Mouse (Mus musculus) CH12.LX (cell line): ENCODE measurements at regions not wholly inside any gene's neighbourhood (a gene's known extent, or its start where the extent isn't known, plus 50 kb on each side); places are given as distances from the start of the nearest gene placed in this dataset.
A peak's percentile ranks its signal among the peaks of the same experiment; 100 is the strongest.

Source experiments
- CTCF ChIP-seq, 2 experiments: IDR thresholded peaks in 1 of 2; conservative IDR thresholded peaks in 1 of 2; 2 replicates each; pipeline ENCODE4 v1.5.1; 2011 to 2012; ENCODE audit warnings: low read depth in 2 of 2, low read length in 2 of 2, improper control_type of control experiment in 1 of 2, inconsistent platforms in 1 of 2, mild to moderate bottlenecking in 1 of 2, moderate library complexity in 1 of 2
- E2F4 ChIP-seq: IDR thresholded peaks from 2 replicates; pipeline ENCODE4 v1.6.1; 2011; ENCODE audit warnings: low read depth, low read length, improper control_type of control experiment; ENCODE audit not compliant: insufficient replicate concordance
- EP300 ChIP-seq: IDR thresholded peaks from 2 replicates; pipeline ENCODE4 v1.6.1; 2011; ENCODE audit warnings: low read length, improper control_type of control experiment
- HCFC1 ChIP-seq: IDR thresholded peaks from 2 replicates; pipeline ENCODE4 v1.6.1; 2012; ENCODE audit warnings: low read depth, mild to moderate bottlenecking, inconsistent platforms, low read length, improper control_type of control experiment
- JUND ChIP-seq: conservative IDR thresholded peaks from 2 replicates; pipeline ENCODE4 v1.6.1; 2011; ENCODE audit warnings: low read depth, low read length, improper control_type of control experiment
- MAFK ChIP-seq: IDR thresholded peaks from 2 replicates; pipeline ENCODE4 v1.6.1; 2011; ENCODE audit warnings: low read length, improper control_type of control experiment; ENCODE audit not compliant: insufficient replicate concordance
- MEF2A ChIP-seq: IDR thresholded peaks from 2 replicates; pipeline ENCODE4 v1.6.1; 2014; ENCODE audit warnings: low read depth, mild to moderate bottlenecking, inconsistent platforms, low read length, improper control_type of control experiment, borderline replicate concordance
- POLR2A ChIP-seq: IDR thresholded peaks from 2 replicates; pipeline ENCODE4 v1.6.1; 2011; ENCODE audit warnings: low read depth, mild to moderate bottlenecking, improper control_type of control experiment, low read length
- SMC3 ChIP-seq: IDR thresholded peaks from 2 replicates; pipeline ENCODE4 v1.6.1; 2011; ENCODE audit warnings: low read depth, low read length, improper control_type of control experiment
- TBP ChIP-seq: conservative IDR thresholded peaks from 2 replicates; pipeline ENCODE4 v1.6.1; 2011; ENCODE audit warnings: low read depth, low read length, improper control_type of control experiment
- UBTF ChIP-seq: IDR thresholded peaks from 2 replicates; pipeline ENCODE4 v1.6.1; 2012; ENCODE audit warnings: low read depth, mild to moderate bottlenecking, inconsistent platforms, low read length, improper control_type of control experiment, moderate library complexity
- ZKSCAN1 ChIP-seq: IDR thresholded peaks from 2 replicates; pipeline ENCODE4 v1.6.1; 2012; ENCODE audit warnings: low read depth, inconsistent platforms, low read length, improper control_type of control experiment, borderline replicate concordance
- ZNF384 ChIP-seq: IDR thresholded peaks from 2 replicates; pipeline ENCODE4 v1.6.1; 2012; ENCODE audit warnings: low read depth, low read length, improper control_type of control experiment, inconsistent platforms

DNA sequence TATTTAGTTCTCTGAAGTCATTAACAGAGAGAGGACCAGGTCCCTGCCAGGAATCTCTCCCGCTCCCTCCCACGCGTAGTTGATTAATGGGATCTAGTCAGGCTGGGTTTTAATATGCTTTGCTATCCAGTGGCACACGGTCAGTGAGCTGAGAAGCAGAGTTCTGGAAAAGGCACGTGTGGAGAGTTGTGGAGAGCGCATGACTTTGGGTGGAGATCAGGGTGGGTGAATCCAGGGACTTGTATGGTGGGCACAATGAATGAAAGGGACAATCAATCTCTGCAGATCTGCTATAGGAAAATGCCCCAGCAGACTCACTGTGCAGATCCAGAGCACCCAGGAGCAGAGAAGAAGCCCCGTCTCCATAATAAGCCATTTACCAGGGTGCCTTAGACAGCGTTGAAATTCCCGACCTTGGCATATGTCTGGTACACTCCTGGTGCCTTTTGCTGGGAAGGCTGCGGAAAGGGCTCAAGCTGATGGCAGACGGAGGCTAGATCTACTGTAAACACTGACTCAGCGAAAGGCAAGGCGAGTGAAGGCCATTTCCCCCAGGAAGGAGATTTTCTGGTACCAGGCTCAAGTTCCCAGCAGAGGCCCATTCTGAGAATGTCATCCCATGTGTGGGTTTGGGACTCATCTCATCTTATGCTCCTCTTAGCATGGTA is 222.5 kb downstream of the Fam43a start:
- no peak for TF ChIP-seq HCFC1
- no peak for TF ChIP-seq POLR2A
- no peak for TF ChIP-seq CTCF (conservative IDR thresholded peaks at IDR 0.05 in 1 of 2, IDR thresholded peaks at IDR 0.05 in 1 of 2; ENCODE audit: low read depth in 2 of 2, low read length in 2 of 2)
- TF ChIP-seq ZNF384: no peak
- TF ChIP-seq E2F4: no peak
- TF ChIP-seq SMC3: no peak
- TF ChIP-seq JUND: no peak
- no peak for TF ChIP-seq EP300
- TF ChIP-seq MAFK: peak; percentile 59; the same call in 1 of the 2 replicates
- TF ChIP-seq MEF2A: no peak
- TF ChIP-seq TBP: no peak
- TF ChIP-seq ZKSCAN1: no peak
- no peak for TF ChIP-seq UBTF
